Mouse (Mus musculus) CH12.LX (cell line): ENCODE measurements around the gene Smad9. TPM values are rescaled to one million over a fixed set of nuclear protein-coding genes. Genes with fewer than 3 reads are reported as not detected.

Source experiments
- DNase-seq: peaks from one replicate; pipeline ENCODE4 v3.0.0-alpha.2; 2013; ENCODE audit errors: extremely low read depth
- H3K27ac ChIP-seq: 2 replicates; pipeline ENCODE4 v1.5.1; 2012; ENCODE audit warnings: low read depth, mild to moderate bottlenecking, control low read depth, moderate library complexity; ENCODE audit not compliant: insufficient read depth
- H3K27me3 ChIP-seq: replicated peaks from 2 replicates; pipeline ENCODE3; 2012; ENCODE audit warnings: inconsistent platforms
- H3K36me3 ChIP-seq, 2 experiments: replicated peaks in 1 of 2; 2 replicates each; pipeline versions ENCODE3 to v1.6.1; 2012; ENCODE audit warnings: inconsistent platforms in 1 of 2, low read length in 1 of 2, mild to moderate bottlenecking in 1 of 2, mixed read lengths in 1 of 2, moderate library complexity in 1 of 2; ENCODE audit not compliant: control insufficient read depth in 1 of 2, insufficient read depth in 1 of 2
- H3K4me1 ChIP-seq, 2 experiments: 2 replicates each; pipeline ENCODE4 v1.6.1; 2012; ENCODE audit warnings: inconsistent platforms in 1 of 2, moderate library complexity in 1 of 2; ENCODE audit not compliant: insufficient read depth in 2 of 2, control insufficient read depth in 1 of 2
- H3K4me2 ChIP-seq: 2 replicates; pipeline ENCODE4 v1.6.1; 2012; ENCODE audit warnings: low read depth, mild to moderate bottlenecking, control low read depth; ENCODE audit not compliant: poor library complexity, insufficient read depth, severe bottlenecking
- H3K4me3 ChIP-seq, 3 experiments: fragments of 150-350 bp in 1 of 3; sonication (generic) in 1 of 3; replicated peaks in 1 of 3; 2 replicates each; pipeline versions ENCODE3 to v1.5.1; 2011 to 2012; ENCODE audit warnings: low read depth in 2 of 3, low read length in 2 of 3, mild to moderate bottlenecking in 2 of 3, moderate library complexity in 2 of 3, control low read depth in 1 of 3, improper control_type of control experiment in 1 of 3, inconsistent platforms in 1 of 3, mixed read lengths in 1 of 3; ENCODE audit not compliant: poor library complexity in 1 of 3
- H3K79me2 ChIP-seq: replicated peaks from 2 replicates; pipeline ENCODE4 v1.6.1; 2012; ENCODE audit warnings: mild to moderate bottlenecking, moderate library complexity; ENCODE audit not compliant: control insufficient read depth, poor library complexity, insufficient read depth, severe bottlenecking; ENCODE audit errors: extremely low read depth
- H3K9ac ChIP-seq: 2 replicates; pipeline ENCODE4 v1.6.1; 2012; ENCODE audit warnings: low read depth, mild to moderate bottlenecking, control low read depth, moderate library complexity; ENCODE audit not compliant: insufficient read depth
- H3K9me3 ChIP-seq: replicated peaks from 2 replicates; pipeline ENCODE3; 2012; ENCODE audit warnings: low read length, inconsistent platforms, mixed read lengths
- BHLHE40 ChIP-seq: IDR thresholded peaks from 2 replicates; pipeline ENCODE4 v1.6.1; 2011; ENCODE audit warnings: mild to moderate bottlenecking, low read depth, low read length, improper control_type of control experiment
- CHD1 ChIP-seq: IDR thresholded peaks from 2 replicates; pipeline ENCODE4 v1.6.1; 2012; ENCODE audit warnings: low read depth, low read length, improper control_type of control experiment, inconsistent platforms
- CHD2 ChIP-seq: IDR thresholded peaks from 2 replicates; pipeline ENCODE4 v1.6.1; 2011; ENCODE audit warnings: low read length, improper control_type of control experiment
- E2F4 ChIP-seq: IDR thresholded peaks from 2 replicates; pipeline ENCODE4 v1.6.1; 2011; ENCODE audit warnings: low read depth, low read length, improper control_type of control experiment; ENCODE audit not compliant: insufficient replicate concordance
- ELF1 ChIP-seq: IDR thresholded peaks from 2 replicates; pipeline ENCODE4 v1.6.1; 2014; ENCODE audit warnings: low read depth, mild to moderate bottlenecking, inconsistent platforms, low read length, improper control_type of control experiment
- GABPA ChIP-seq: IDR thresholded peaks from 2 replicates; pipeline ENCODE4 v1.6.1; 2012; ENCODE audit warnings: low read depth, low read length, improper control_type of control experiment, inconsistent platforms; ENCODE audit not compliant: insufficient replicate concordance
- MAZ ChIP-seq: IDR thresholded peaks from 2 replicates; pipeline ENCODE4 v1.6.1; 2012; ENCODE audit warnings: low read depth, mild to moderate bottlenecking, inconsistent platforms, low read length, improper control_type of control experiment, moderate library complexity
- NELFE ChIP-seq: IDR thresholded peaks from 2 replicates; pipeline ENCODE4 v1.6.1; 2011; ENCODE audit warnings: low read depth, low read length, improper control_type of control experiment
- NRF1 ChIP-seq: IDR thresholded peaks from 2 replicates; pipeline ENCODE4 v1.6.1; 2014; ENCODE audit warnings: low read depth, mild to moderate bottlenecking, inconsistent platforms, low read length, improper control_type of control experiment, moderate library complexity
- POLR2AphosphoS2 ChIP-seq: IDR thresholded peaks from 2 replicates; pipeline ENCODE4 v1.6.1; 2011; ENCODE audit warnings: low read depth, low read length, improper control_type of control experiment
- RAD21 ChIP-seq: IDR thresholded peaks from 2 replicates; pipeline ENCODE4 v1.6.1; 2011; ENCODE audit warnings: low read depth, mild to moderate bottlenecking, low read length, improper control_type of control experiment, moderate library complexity
- TCF12 ChIP-seq: IDR thresholded peaks from 2 replicates; pipeline ENCODE4 v1.6.1; 2014; ENCODE audit warnings: low read depth, mild to moderate bottlenecking, inconsistent platforms, low read length, improper control_type of control experiment
- UBTF ChIP-seq: IDR thresholded peaks from 2 replicates; pipeline ENCODE4 v1.6.1; 2012; ENCODE audit warnings: low read depth, mild to moderate bottlenecking, inconsistent platforms, low read length, improper control_type of control experiment, moderate library complexity
- USF1 ChIP-seq: IDR thresholded peaks from 2 replicates; pipeline ENCODE4 v1.6.1; 2014; ENCODE audit warnings: low read depth, mild to moderate bottlenecking, inconsistent platforms, low read length, improper control_type of control experiment
- ZKSCAN1 ChIP-seq: IDR thresholded peaks from 2 replicates; pipeline ENCODE4 v1.6.1; 2012; ENCODE audit warnings: low read depth, inconsistent platforms, low read length, improper control_type of control experiment, borderline replicate concordance
- ZMIZ1 ChIP-seq: IDR thresholded peaks from 2 replicates; pipeline ENCODE4 v1.6.1; 2012; ENCODE audit warnings: low read depth, mild to moderate bottlenecking, inconsistent platforms, low read length, improper control_type of control experiment
- dilution Hi-C: fragments of 300-500 bp; cut with MboI; formaldehyde crosslinking; loops from 2 replicates; pipeline ENCODE4 v1.14.3; 2020; ENCODE audit warnings: low sequenced_read_pairs; ENCODE audit not compliant: extremely low pct_unique_long_range_greater_than_20kb, extremely low pct_ligation_motif_present
- in situ Hi-C: fragments of 300-500 bp; cut with MboI; formaldehyde crosslinking; loops from 3 replicates; pipeline ENCODE4 v1.14.3; 2019; ENCODE audit warnings: low sequenced_read_pairs, low pct_ligation_motif_present, low pct_unique_long_range_greater_than_20kb, mixed read lengths
- polyA plus RNA-seq: library from polyadenylated mRNA; unstranded; fragments of >175 nt; gene quantifications from 2 replicates; pipeline ENCODE4 v1.2.1, GENCODE M21; 2012; ENCODE audit warnings: low read depth; ENCODE audit not compliant: insufficient read length
- total RNA-seq, 2 experiments: library from RNA; depleted of rRNA; stranded (reverse); fragments of 300-350 nt in 1 of 2; fragments of >200 nt in 1 of 2; gene quantifications; 2 replicates each; pipeline ENCODE4 v1.2.3; 2012 to 2014

The Smad9 gene
- total and polyA plus RNA-seq, 3 experiments = 0.13 to 0.23 (median 0.20) TPM

GRCm38 (mm10) chr3:54731626-54732150 is 23.7 kb upstream of the Smad9 start:
- no peak overlapping the region for H3K9ac ChIP-seq
- H3K27me3 ChIP-seq = no peaks in the 10 kb centered on the region
- H3K4me1 ChIP-seq = peaks cover 21 to 68% of the 10 kb centered on the region in 2 experiments
- dilution Hi-C loops = no loop called here
- H3K79me2 ChIP-seq = peaks cover 26% of the 10 kb centered on the region
- H3K9me3 ChIP-seq = no peaks in the 10 kb centered on the region
- no peak for DNase-seq
- no peak for TF ChIP-seq CHD2
- no peak for TF ChIP-seq MAZ
- TF ChIP-seq UBTF = no peak
- no peak for TF ChIP-seq NRF1
- TF ChIP-seq ZKSCAN1 = no peak
- TF ChIP-seq TCF12 = no peak
- TF ChIP-seq ELF1 = no peak
- TF ChIP-seq USF1 = no peak
- H3K4me3 ChIP-seq = no peak overlapping the region
- H3K4me2 ChIP-seq = no peak overlapping the region
- no peak overlapping the region for H3K27ac ChIP-seq
- peaks cover 39 to 65% of the 10 kb centered on the region in 2 experiments for H3K36me3 ChIP-seq
- in situ Hi-C loops = no loop called here

GRCm38 (mm10) chr3:54732371-54732770 is 23.0 kb upstream of the Smad9 start:
- H3K9ac ChIP-seq = no peak overlapping the region
- H3K27ac ChIP-seq = no peak overlapping the region
- peaks cover 31% of the 10 kb centered on the region for H3K79me2 ChIP-seq
- dilution Hi-C loops = no loop called here
- peaks cover 34 to 60% of the 10 kb centered on the region in 2 experiments for H3K36me3 ChIP-seq
- no peaks in the 10 kb centered on the region for H3K9me3 ChIP-seq
- in situ Hi-C loops = no loop called here
- H3K27me3 ChIP-seq = no peaks in the 10 kb centered on the region
- TF ChIP-seq CHD1 (no peak), E2F4 (no peak), GABPA (no peak), NELFE (no peak), UBTF (no peak), BHLHE40 (no peak), CHD2 (no peak), ZMIZ1 (no peak), POLR2AphosphoS2 (no peak), RAD21 (no peak), MAZ (no peak)
- no peak overlapping the region for H3K4me2 ChIP-seq
- no peak overlapping the region for H3K4me3 ChIP-seq
- no peak for DNase-seq
- H3K4me1 ChIP-seq = peaks cover 17 to 67% of the 10 kb centered on the region in 2 experiments
